Mouse (Mus musculus) cerebellum, adult 9-10 months (tissue): ENCODE data around the gene Npb.

ENCODE experiments used
- DNase-seq: peaks from one replicate; pipeline ENCODE4 v3.0.0; 2022

Npb gene

DNA sequence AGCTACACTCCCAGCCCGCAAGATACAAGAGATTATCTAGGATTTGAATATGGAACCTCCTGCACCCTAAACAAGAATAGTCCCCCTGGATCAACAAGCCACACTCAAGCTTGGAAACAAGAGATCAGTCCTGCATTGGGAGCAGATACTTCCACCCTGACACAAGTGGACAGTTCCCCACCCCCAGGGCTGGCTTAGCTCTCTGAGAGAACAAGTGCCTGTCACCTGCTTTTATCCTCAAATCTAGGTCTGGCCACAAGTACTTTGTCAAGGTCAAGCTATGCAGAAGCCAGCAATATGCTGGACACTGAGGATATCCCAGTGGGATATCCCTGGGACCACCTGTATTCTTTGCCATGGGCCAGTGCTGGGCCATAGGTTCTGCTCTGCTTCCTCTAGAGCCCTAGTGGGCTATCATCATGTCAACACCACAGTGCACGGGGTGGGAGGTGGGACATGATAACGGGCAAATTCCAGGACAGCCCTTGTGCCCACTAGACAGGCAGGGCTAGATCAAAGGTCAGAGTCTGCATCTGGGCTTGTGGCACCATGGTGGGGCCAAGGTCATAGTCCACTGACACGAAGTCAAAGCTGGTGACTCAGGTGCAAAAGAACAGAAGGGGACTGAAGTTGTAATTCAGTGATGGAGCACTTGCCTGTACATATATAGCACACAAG is 8.5 kb downstream of the Npb start:
- peak; percentile 57 for DNase-seq

DNA sequence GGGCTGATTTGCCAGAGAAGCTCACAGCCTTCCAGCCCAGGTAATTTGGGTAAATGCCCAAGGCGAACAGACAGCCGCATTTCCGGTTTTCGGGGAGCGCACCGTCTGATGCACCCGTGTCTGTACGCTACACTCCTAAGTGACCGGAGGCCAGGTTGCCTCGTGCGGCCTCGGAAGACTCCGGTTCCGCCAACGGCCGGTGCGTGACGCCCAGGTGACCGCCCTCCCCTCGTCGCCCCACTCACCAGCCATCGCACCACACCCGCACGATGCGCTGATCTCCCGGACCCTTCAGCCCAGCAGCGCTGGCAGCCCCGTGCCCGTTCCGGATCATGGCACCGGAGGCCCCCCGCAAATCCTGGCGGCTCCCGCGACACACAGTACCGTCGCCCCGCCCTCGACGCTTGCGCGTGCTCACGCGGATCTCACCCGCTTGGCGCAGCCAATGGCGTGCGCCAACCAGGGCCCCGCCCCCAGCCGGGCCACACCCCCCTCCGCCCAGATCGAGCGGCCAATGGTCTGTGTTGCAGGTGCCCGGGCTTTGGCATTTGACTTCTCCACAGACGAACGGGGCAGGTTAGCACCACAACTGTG is 9.3 kb downstream of the Npb start, which contains the start of gene Pcyt2:
Gene Pcyt2, minus strand, starts transcription at position 418 of the 594 bp plus-strand sequence.
- DNase-seq: peak; percentile 94

DNA sequence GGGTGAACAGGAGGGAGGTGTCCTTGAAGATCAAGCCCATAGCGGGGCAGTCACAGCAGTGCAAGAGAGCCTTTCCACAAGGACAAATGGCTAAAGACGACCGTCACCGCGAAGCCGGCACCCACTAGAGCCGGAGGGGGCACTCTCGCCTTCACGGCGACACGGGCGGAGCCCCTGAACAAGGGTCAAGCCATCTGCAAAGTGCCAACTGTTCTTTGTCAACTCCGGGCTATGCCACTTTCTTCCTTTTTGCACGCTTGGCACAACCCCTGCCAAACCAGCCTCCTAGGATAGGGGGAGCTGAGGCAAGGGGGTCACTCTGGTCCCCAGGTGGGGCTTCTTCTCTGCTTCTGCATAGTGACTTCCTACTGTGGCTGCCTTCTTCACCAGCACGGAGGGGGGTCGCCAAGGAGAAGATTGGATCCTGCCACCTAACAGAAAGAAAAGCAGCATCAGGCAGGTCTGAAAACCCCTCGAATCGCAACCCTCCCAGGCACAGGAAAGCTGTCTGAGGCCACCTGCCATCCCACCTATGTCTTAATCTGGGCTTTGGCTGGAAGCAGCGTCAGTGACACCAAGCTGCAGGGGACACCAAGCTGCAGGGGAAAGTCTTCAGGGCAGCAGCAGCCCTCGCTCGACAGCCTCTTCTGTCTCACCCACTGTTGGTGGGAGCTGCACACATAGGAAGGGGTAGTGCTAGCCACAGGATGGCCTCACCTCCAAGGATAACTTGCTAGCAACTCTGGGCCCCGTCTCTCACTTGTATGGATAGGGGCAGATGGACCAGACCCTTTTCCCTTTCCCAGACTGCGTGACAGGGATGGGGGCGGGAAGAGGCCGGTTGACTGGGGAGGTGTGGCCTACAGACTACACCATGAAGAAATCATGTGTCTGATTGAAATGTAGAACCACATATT is 10.6 kb downstream of the Npb start:
- peak; percentile 61 for DNase-seq

DNA sequence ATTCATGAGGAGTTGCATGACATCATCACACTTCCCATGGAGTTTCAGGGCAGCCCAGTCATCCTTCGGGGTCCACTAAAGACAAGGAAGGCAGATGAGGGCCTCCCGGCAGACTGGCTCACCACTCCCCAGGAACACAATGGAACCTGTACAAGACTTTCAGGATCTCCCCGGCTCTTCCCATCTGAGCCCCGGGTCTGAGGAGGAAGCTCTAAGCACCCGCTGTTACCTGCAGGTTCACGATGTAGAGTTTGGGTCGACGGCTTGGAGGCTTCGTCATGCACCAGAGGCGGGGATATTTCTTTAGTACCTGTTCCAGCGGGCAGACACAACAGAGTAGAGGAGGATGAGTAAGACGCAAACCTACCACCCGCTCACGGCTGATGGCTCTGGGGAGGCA is 11.9 kb downstream of the Npb start:
- peak; percentile 37 for DNase-seq

DNA sequence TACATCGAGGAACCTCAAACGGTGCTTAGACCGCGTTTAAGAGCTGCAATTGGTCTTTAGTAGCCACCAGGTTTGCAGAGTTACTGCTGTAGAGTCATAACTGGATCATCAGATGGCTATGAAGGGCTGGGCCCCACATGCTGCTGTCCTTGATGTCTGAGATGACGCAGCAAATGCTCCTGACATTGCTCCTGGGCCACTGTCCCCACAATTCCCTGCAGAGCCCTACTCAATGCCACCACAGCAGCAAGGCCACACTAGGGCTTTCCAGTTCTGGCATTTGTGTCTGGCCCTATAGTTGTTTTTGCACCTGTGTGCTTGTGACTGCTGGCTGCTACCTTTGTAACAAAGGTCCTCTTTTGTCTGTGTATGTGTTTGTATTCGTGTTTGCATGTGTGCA is 14.5 kb downstream of the Npb start:
- no peak for DNase-seq

DNA sequence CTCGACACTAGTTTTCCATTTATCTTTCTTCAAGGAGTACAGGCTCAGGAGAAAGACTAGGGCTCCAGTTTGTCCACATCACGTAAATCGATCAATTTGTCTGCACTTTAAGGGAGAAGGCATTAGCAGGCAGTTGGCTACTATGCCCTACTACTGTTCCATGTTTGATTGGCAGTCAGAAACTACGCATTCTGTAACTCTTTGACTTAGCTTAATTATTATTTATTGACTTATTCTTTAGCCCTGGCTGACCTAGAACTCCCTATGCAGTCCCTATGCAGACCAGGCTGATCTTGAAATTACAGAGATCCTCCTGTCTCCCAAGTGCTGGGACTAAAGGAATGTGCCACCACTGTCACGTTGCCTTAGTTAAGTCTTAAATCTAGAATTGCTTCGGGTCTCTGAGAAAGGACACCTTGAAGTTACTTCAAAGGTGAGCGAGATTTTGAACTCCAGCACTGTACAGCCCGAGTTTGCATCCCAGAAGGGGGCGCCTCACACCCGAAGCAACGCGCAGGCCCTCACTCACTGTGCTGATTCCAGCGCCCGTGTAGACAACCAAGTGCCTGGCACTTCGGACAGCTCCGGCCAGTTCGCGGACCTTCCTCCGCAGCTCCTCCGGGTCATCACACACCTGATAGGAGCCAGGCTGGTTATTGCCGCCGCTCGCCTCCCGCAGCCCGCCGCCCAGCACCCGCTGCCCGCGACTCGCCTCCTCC is 15.8 kb downstream of the Npb start:
- DNase-seq: peak; percentile 58

DNA sequence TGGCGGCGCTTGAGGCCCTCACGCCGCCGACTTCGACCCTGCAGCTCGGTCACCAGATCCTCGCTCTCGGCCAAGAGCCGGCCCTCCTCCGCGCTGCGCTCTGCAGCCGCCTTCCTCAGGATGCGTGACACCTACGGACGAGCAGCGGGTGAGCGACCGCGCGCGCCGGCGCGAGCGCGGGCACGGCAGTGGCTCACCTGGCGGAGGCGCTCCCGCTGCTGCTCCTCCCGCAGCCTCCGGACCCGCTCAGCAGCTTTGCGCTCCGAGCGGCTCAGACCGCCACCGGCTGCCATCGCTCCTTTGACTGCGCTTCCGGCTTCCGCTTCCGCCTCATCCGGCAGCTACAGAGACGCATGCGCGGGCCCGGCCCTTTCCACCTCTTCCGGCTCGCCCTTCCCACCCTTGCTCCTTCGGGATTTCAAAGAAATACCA is 16.4 kb downstream of the Npb start:
- peak; percentile 80 for DNase-seq

DNA sequence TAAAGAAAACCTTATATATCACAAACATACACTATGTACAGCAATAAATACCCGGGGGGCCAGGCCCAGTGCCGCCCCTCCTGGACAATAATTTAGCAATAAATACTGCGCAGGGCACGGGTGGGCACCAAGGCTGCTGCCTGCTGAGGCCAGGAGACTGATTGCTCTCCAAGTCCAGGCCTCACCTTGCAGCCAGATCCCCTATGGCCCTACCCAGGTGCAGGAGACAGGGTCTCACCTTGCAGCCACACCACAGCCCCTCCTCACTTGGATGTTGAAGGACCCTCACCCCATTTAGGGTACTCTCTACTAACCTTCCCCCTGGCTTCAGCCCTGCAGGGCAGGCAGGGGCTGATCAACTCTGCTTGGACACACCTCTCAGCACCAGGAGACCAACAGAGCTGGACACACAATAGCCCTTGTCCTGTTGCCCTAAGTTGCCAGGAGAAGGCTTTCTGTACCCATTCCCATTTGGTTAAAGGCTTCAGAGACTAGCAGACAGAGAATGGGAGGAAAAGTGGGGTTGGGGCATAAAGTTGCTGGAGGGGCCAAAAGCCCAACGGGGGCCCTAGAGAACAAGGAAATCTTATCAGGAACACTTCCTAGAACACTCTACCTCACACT is 17.0 kb downstream of the Npb start, which contains the start of gene Sirt7:
Gene Sirt7, minus strand, starts transcription at position 89 of the 624 bp plus-strand sequence.
- no peak for DNase-seq

DNA sequence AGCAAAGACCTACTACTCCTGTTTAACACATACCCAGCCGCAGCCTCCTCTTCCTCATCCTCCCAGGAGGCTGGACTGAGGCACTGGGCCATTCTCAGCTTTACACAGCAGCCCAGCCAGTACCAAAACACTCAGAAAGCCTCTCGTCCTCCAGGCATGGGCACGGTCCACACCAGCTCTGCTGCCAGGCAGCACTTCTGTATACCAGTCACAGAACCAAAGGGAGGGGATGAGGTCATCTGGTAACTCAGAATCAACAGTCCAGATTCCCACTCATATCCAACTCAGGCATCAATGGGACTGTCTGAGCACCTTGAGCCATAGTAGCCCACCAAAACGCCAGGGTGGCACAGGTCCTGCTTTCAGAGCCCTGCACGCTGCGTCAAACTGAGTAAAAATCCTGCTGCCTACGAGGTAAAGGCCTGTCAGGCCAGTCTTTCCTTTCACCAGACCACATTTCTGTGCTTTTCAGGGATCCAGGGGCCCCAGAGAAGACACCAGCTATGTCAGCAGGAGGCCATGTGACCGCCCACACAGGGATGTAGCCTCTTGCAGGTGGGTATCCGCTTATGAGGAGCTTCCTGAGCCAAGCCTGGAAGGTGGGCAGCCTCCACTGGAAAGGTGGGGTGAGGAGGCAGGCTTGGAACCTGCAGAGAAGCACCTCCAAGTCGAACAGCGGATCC is 18.6 kb downstream of the Npb start:
- DNase-seq: no peak

DNA sequence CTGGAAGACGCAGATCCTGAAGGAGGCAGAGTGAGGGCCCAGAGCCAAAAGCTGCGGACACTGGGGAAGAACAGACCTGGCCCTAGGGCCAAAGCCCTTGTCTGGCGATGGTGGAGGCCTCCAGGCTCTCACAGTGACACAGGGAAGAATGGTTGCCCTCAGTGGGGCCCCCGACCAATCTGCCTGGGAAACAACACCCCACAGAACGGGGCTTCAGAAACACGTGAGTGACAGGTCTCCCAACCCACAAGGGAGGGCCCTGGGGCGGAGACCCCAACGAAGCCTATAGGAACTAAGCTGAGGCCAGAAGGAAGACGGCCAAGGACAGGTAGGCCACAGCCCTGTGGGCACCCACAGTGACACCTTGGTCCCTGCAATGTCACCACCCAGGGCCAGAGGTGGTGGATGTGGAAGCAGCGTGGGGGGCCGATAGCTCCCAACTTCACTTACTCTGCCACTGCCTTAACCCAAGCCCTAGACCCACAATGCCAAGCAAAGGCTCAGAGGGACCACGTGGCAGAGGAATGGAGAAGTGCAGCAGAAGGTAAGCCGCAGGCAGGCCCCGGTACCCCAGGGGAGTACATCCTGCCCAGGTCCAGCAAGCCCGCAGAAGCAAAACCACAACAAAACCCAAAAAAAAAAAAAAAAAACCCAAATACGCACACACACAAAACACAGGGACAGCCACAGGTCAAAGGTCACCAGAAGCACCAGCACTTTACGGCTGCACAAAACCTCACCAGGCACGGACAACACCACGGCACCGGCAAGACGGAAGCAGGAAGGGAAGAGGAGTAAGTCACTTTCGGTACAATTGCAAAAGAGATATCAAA is 19.4 kb downstream of the Npb start:
- DNase-seq: no peak

DNA sequence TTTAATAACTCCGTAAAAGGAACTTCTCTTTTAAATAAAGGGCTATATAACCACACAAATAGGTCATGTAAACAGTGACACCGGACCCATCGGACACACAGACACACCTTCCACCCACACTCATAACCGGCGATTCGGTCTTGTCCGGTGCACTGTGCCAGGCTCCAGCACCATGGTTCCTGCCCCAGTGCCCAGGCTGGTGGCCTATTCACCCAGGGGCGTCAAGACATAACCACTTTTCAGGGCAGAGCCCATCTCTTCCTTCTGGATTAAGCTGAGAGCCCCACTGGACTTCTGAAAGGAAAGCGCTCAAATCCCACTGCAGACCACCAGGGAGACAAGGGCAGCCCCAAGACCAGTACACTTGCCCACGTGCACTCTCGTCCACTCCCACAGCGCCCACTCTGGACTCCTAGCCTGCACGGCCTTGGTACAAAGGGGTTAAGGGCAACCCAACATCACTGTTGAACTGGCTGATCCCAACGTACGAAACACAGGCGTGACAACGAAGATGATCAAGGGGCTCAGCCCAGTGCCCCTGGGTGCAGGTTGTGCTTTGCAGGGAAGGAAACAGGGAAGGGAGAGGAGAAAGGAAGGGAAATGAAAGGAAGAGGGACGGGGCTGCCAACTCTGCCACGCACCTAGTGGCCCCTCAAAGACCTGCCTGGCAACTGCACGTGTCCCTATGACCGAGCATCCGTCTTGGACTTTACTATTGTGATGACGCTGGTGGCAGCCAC is 20.5 kb downstream of the Npb start:
- DNase-seq: no peak

DNA sequence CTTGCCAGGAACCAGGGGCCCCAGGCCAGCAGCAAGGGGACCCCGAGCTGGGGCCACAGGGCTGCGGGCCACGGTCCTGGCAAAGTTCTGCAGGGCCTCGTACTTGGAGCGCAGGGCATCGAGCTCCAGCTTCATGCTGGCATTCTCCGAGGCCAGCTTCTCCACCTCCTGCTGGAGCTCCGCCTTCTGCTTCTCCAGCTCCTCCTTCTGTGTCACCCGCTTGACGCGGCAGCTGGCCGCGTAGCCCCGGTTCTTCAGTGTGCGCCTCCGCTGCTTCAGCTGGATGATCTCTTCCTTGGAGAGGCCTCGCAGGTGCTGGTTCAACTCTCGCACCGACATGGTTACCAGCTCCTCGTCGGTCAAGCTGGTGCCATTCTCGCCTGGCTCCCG is 21.1 kb downstream of the Npb start:
- no peak for DNase-seq

DNA sequence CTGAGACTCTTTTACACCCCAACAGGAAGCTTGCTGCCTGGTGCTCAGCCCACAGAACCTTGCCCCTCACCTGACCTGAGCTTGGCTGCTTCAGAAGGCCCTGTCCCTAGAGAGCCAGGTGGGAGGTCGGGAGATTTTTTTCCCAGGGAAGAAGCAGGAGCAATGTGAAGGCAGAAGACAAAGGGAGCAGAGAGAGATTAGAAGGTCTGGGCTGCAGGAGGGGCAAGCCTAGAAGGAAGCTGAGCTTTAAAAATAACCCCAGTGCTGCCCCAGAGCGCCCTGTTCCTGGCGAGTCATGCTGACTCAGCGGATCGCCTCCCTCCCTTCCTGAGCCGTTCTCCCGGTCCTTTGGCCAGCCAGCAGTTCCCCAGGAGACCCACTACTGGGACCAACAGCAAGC is 21.6 kb downstream of the Npb start:
- no peak for DNase-seq

DNA sequence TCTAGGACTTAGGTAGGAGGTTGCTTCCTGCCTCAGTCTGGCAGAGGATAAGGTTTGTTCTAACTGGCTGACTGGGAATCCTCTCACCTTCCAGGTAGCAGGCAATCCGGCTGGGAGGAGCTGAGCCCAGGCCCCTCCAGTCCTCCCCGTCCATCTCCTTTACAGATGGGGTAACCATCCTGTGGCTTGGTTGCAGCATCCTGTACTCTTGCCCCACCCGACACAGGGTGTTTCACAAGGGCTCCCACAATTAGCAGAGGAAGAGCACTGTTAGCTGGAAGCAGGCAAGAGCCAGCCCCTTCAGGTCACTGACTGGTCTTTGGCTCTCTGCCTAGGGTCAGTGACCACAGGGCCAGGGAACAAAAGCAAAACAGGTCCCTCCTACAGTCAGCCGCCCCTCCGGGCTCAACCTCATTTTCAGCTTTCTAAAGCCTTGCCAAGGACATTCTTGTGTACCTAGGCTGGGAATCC is 22.2 kb downstream of the Npb start:
- DNase-seq: no peak

DNA sequence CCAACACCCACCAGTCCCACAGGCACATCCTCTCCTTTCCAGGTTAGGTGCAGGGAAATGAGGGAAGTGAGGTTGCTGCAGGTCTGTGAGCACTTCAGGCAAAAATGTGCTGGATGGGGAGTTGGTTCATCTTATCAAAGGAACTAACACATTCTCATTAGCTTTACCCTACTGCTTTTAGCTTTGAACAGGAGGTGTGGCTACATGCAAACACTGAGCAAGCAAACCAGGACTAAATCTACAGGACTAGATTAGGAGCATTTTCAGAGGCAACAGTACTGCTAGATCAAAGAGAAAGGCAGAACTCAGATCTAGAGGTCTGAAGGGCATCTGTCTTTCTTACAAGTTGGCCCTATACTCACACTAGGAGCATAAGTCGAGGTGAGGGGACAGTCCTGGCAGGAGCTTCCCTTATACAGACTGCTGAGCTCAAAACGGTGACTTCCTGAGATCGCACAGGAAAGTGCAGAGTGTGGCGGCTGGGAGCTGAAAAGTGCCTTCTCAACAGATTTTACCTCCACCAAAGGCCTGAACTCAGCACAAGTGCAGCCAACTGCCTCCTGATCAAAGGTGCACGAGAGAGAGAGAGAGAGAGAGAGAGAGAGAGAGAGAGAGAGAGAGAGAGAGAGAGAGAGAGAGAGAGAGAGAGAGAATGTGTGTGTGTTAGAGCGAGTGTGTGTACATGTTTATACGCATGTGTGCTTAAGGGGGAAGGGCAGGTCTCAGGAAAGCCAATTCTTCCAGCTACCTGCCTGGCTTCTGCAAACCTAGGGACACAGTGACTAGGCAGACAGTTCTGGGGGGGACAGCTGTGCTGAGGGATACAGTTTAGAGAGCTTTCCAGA is 22.8 kb downstream of the Npb start:
- no peak for DNase-seq

DNA sequence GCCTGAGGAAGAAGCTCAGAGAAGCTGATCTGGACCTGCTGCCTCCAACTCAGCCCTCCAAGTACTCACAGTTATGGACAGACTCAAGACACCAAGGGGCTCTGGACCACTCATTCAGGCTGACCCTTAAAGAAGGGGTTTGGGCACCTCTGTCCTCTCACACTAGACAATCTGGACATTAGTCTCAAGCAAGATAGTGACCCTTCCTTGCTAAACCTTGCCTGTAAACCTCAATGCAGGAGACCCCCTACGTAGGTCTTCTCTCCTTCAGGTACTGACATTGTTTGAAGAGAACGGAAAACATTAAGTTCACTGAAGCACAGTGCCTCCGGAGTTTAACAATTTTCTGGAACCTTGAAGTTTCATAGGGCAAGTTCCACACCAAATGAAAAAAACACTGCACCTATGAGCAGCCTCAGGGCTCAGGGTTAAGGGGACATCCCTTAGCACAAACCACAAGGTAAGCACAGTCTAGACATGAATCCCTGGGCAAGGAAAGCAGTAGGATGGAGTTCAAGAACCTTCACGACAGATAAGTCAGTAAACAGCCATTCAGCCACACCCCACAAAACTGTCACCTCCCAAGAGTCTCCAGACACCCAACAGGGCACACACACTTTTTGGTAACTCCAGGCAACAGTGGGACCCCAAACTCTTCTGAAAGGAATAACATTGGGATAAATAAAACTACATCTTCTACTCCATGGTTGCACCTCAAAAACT is 23.6 kb downstream of the Npb start:
- no peak for DNase-seq

DNA sequence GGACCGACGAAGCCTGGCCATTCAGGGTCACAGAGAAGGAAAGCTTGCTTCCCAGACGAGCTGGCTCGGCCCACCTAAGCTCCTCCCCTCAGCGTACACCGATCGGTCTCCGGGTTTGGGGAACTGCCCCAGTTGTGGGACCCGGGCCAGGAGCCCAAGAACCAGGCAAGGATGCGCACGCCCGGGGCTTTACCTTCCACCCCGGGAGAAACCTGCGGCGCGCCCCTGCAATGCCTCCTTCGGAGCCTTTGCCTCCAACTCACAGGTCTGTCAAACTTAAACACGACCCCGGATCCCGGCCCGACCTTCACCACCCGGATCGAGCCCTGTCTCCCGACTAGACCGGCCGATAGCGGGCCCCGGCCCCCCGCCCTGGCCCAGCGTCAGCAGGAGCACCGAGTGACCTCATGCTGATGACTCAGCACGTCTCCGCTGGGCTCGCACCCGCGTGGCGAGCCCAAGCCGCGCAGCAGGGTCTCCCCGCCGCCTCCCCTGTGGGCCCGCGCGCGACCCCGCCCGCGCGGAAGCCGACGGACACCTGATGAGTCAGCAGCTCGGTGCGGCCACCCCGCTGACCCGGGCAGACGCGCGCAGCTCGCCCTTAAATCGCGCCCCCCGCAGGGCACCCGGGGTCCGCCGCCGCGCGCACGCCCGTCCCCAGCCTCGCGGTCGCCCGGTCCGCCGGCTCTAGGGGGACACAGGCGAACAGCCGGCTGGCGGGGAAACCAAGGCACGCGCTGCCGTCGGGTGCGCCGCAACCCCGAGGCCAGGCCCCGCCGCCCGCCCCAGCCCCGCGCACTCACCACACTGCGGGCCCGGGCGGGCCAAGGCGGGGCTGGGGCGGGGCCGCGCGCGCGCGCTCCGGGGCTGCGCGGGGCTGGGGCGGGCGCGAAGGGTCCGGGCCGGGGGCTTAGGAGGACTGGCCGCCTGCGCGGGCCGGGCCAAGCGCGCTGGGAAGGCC is 24.6 kb downstream of the Npb start:
- DNase-seq: peak; percentile 71
